Mouse (Mus musculus): ENCODE data around the gene Adamtsl1.

DNA sequence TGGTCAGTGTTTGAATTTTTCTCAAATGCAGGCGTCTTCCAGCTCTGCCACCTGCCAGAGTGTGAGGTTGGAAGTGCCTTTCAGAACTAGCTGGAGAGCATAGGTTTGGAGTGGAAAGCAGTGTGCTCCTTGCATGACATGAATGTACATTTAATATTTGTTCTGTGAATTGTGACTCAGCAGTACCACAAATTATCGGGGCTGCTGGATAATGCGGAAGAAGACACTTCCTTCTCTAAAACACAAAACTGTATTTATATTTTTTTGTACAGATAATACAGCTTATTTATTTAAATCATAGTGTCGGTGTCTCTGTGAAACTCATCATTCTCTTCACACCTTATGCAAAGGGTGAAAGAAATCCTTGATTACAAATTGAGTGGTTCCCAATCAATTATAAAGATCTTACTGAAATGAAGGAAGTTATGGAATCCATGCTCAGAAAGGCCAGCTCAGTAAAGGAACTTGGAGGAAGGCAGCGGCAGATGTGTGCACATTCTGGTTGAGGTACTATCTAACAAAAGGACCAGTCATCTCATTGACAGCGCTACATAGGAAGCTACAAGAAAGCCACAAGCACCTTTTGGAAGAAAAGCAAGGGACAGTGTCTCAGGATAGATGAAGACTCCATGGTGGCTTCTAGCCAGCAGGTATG is 914.2 kb downstream of the Adamtsl1 start:
- no peak for TF ChIP-seq CTCF (IDR thresholded peaks at IDR 0.05; ENCODE audit: low read depth)
- TF ChIP-seq EP300 (IDR thresholded peaks at IDR 0.05; ENCODE audit: low read depth) = no peak

Measured in liver, postnatal 0 days (tissue).